Mouse (Mus musculus): ENCODE data around the gene Unc13b.

GRCm38 (mm10) chr4:43258556-43258955 lies 199.8 kb downstream of the Unc13b start:
- TF ChIP-seq GATA1 (IDR thresholded peaks at IDR 0.05; ENCODE audit: borderline replicate concordance, low read length) (no peak), FLI1 (IDR thresholded peaks at IDR 0.05; ENCODE audit: low read length) (no peak)
